Mouse (Mus musculus): ENCODE measurements around the gene Cacnb4. TPM values are rescaled to one million over a fixed set of nuclear protein-coding genes. Genes with fewer than 3 reads are reported as not detected.

Gene Cacnb4
- polyA plus RNA-seq, 1 experiment: not detected

GRCm38 (mm10) chr2:52470044-52470560 is 206.5 kb downstream of the Cacnb4 start:
- H3K9ac ChIP-seq (ENCODE audit: low read depth, poor library complexity, severe bottlenecking): no peak overlapping the region
- H3K27ac ChIP-seq (ENCODE audit: insufficient read depth, low read length): no peak overlapping the region
- H3K36me3 ChIP-seq (ENCODE audit: control insufficient read depth, insufficient read depth, low read length, poor library complexity, severe bottlenecking): no peaks in the 10 kb centered on the region
- H3K9me3 ChIP-seq (replicated peaks; ENCODE audit: control insufficient read depth, insufficient read depth, low read length, poor library complexity, severe bottlenecking): no peaks in the 10 kb centered on the region
- TF ChIP-seq CTCF (IDR thresholded peaks at IDR 0.05; ENCODE audit: low read depth, low read length): no peak
- no peak for TF ChIP-seq POLR2A (IDR thresholded peaks at IDR 0.05; ENCODE audit: insufficient read depth, low read length)
- TF ChIP-seq EP300 (IDR thresholded peaks at IDR 0.05; ENCODE audit: insufficient read depth, low read depth, low read length): no peak
- no peaks in the 10 kb centered on the region for H3K4me1 ChIP-seq (ENCODE audit: control insufficient read depth, insufficient read depth, low read length)
- H3K27me3 ChIP-seq (ENCODE audit: control insufficient read depth, insufficient read depth, low read length, poor library complexity, severe bottlenecking): no peaks in the 10 kb centered on the region
- no peak overlapping the region for H3K4me3 ChIP-seq (ENCODE audit: low read depth, low read length)

DNA sequence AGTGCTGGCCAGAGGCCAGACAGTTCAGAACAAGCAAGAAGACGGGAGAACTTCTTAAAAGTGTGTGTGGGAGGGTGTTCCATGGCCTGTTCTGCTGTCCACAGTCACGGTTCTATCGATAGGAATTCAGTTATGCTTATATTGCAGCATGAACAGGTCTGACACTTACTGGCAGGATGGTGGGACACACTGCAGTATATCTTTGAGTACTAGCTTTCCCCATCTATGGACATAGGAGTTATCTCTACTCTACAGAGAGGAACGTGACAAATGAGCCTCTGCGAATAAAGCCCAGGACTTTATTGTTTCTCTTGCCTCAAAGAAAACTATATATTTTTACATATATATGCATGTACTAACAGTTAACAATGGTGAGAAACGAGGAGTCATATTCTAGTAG is 209.0 kb downstream of the Cacnb4 start:
- TF ChIP-seq CTCF (IDR thresholded peaks at IDR 0.05; ENCODE audit: low read depth, low read length): no peak
- TF ChIP-seq POLR2A (IDR thresholded peaks at IDR 0.05; ENCODE audit: insufficient read depth, low read length): no peak
- no peak for TF ChIP-seq EP300 (IDR thresholded peaks at IDR 0.05; ENCODE audit: insufficient read depth, low read depth, low read length)
- Histone ChIP-seq H3K4me1 (ENCODE audit: control insufficient read depth, insufficient read depth, low read length) (no peaks in the 10 kb centered on the region), H3K9ac (ENCODE audit: low read depth, poor library complexity, severe bottlenecking) (no peak overlapping the region), H3K9me3 (replicated peaks; ENCODE audit: control insufficient read depth, insufficient read depth, low read length, poor library complexity, severe bottlenecking) (no peaks in the 10 kb centered on the region), H3K36me3 (ENCODE audit: control insufficient read depth, insufficient read depth, low read length, poor library complexity, severe bottlenecking) (no peaks in the 10 kb centered on the region), H3K27ac (ENCODE audit: insufficient read depth, low read length) (no peak overlapping the region), H3K27me3 (ENCODE audit: control insufficient read depth, insufficient read depth, low read length, poor library complexity, severe bottlenecking) (no peaks in the 10 kb centered on the region), H3K4me3 (ENCODE audit: low read depth, low read length) (no peak overlapping the region)

GRCm38 (mm10) chr2:52461206-52461967 is 215.2 kb downstream of the Cacnb4 start:
- no peaks in the 10 kb centered on the region for H3K4me1 ChIP-seq (ENCODE audit: control insufficient read depth, insufficient read depth, low read length)
- H3K4me3 ChIP-seq (ENCODE audit: low read depth, low read length): no peak overlapping the region
- TF ChIP-seq POLR2A (IDR thresholded peaks at IDR 0.05; ENCODE audit: insufficient read depth, low read length) (no peak), CTCF (IDR thresholded peaks at IDR 0.05; ENCODE audit: low read depth, low read length) (no peak), EP300 (IDR thresholded peaks at IDR 0.05; ENCODE audit: insufficient read depth, low read depth, low read length) (no peak)
- no peaks in the 10 kb centered on the region for H3K27me3 ChIP-seq (ENCODE audit: control insufficient read depth, insufficient read depth, low read length, poor library complexity, severe bottlenecking)
- H3K36me3 ChIP-seq (ENCODE audit: control insufficient read depth, insufficient read depth, low read length, poor library complexity, severe bottlenecking): no peaks in the 10 kb centered on the region
- no peak overlapping the region for H3K27ac ChIP-seq (ENCODE audit: insufficient read depth, low read length)
- H3K9me3 ChIP-seq (replicated peaks; ENCODE audit: control insufficient read depth, insufficient read depth, low read length, poor library complexity, severe bottlenecking): no peaks in the 10 kb centered on the region
- no peak overlapping the region for H3K9ac ChIP-seq (ENCODE audit: low read depth, poor library complexity, severe bottlenecking)

- Histone ChIP-seq H3K27ac (ENCODE audit: insufficient read depth, low read length) (no peak overlapping the region), H3K4me1 (ENCODE audit: control insufficient read depth, insufficient read depth, low read length) (no peaks in the 10 kb centered on the region)
Measured at GRCm38 (mm10) chr2:52455606-52456479, 220.8 kb downstream of the Cacnb4 start.

GRCm38 (mm10) chr2:52449818-52450217 is 226.8 kb downstream of the Cacnb4 start:
- Histone ChIP-seq H3K27ac (ENCODE audit: insufficient read depth, low read length) (no peak overlapping the region), H3K36me3 (ENCODE audit: control insufficient read depth, insufficient read depth, low read length, poor library complexity, severe bottlenecking) (no peaks in the 10 kb centered on the region), H3K4me1 (ENCODE audit: control insufficient read depth, insufficient read depth, low read length) (no peaks in the 10 kb centered on the region), H3K4me3 (ENCODE audit: low read depth, low read length) (no peak overlapping the region), H3K9me3 (replicated peaks; ENCODE audit: control insufficient read depth, insufficient read depth, low read length, poor library complexity, severe bottlenecking) (no peaks in the 10 kb centered on the region), H3K9ac (ENCODE audit: low read depth, poor library complexity, severe bottlenecking) (no peak overlapping the region), H3K27me3 (ENCODE audit: control insufficient read depth, insufficient read depth, low read length, poor library complexity, severe bottlenecking) (no peaks in the 10 kb centered on the region)
- TF ChIP-seq CTCF (IDR thresholded peaks at IDR 0.05; ENCODE audit: low read depth, low read length): no peak
- TF ChIP-seq POLR2A (IDR thresholded peaks at IDR 0.05; ENCODE audit: insufficient read depth, low read length): no peak
- TF ChIP-seq EP300 (IDR thresholded peaks at IDR 0.05; ENCODE audit: insufficient read depth, low read depth, low read length): no peak

More at GRCm38 (mm10) chr2:52455606-52456479, 220.8 kb downstream of the Cacnb4 start:
- H3K36me3 ChIP-seq (ENCODE audit: control insufficient read depth, insufficient read depth, low read length, poor library complexity, severe bottlenecking): no peaks in the 10 kb centered on the region
- no peaks in the 10 kb centered on the region for H3K27me3 ChIP-seq (ENCODE audit: control insufficient read depth, insufficient read depth, low read length, poor library complexity, severe bottlenecking)
- H3K9ac ChIP-seq (ENCODE audit: low read depth, poor library complexity, severe bottlenecking): no peak overlapping the region
- no peak for TF ChIP-seq EP300 (IDR thresholded peaks at IDR 0.05; ENCODE audit: insufficient read depth, low read depth, low read length)
- TF ChIP-seq POLR2A (IDR thresholded peaks at IDR 0.05; ENCODE audit: insufficient read depth, low read length): no peak
- no peak for TF ChIP-seq CTCF (IDR thresholded peaks at IDR 0.05; ENCODE audit: low read depth, low read length)
- H3K4me3 ChIP-seq (ENCODE audit: low read depth, low read length): no peak overlapping the region
- no peaks in the 10 kb centered on the region for H3K9me3 ChIP-seq (replicated peaks; ENCODE audit: control insufficient read depth, insufficient read depth, low read length, poor library complexity, severe bottlenecking)

All from ES-Bruce4 (cell line).